Mouse (Mus musculus) cerebellum, postnatal 36 days (tissue): Measurements from ENCODE around the gene Sds.

Experiments
- DNase-seq, 2 experiments: peaks; one replicate each; pipeline ENCODE4 v3.0.0; 2021 to 2022; ENCODE audit warnings: mixed read lengths in 2 of 2

Gene Sds

DNA sequence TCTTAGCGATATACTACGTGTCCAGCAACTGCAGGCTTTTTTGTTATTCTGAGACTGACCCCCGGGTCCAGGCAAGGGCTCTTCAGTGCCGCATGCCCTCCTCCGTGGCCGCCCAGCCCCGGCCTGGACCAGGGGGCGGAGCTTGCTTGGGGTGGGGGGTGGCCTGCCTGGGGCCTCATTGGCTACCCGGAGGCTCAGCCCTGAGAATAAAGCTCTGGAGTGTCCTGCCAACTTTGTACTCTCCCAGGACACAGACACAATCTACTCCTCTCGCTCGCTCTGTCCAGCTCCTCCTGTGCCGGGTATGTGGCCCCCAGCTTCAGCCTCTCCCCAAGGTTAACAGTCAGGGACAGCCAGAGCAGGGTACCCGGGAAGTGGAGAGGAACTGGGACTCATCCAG, at the start of gene Sds:
Gene Sds, plus strand, starts transcription at position 231 of the 400 bp plus-strand sequence.
- DNase-seq: no peak

DNA sequence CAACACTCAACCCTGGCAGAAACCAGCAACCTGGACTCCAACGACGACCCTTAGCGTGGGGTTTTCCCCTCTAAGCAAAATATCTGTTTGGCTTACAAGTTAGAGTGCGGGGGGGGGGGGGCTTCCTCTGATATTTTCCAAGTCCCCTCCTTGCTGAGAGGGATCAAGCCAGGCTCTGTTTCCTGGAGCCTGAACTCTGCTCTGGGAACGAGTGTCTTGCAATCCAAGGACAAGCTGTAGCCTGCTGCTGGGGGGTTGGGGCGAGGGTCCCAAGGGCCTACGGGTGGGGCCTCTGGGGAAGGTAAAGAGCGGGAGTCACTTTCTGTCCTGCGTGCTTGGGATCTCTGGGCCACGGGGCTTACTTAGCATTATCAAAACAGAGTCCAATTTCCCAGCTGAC, 49.8 kb upstream of the Sds start:
- no peak for DNase-seq

DNA sequence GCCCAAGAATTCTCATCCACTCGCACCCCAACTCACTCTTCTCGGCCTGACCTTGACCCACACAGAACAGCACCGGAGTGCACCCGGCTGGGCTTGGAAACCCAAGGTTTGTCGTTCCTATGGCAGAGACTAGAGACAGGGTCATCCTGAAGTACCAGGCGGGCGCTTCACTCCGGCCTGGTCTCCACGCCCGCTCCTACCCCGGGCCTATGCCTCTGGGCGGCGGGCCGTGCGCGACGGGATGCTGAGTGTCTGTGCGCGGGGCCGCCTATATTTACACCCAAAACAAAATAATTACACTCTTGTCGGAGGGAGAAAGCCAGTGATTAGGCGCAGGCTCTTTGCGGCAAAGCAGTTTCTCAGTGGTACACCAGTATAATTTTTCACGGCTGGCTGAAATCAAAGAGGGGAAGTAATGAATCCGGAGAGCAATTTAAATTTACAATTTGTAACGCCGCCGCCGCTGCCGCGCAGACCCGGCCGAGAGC, 48.8 kb upstream of the Sds start:
- no peak for DNase-seq

GRCm38 (mm10) chr5:120428189-120428838, 48.0 kb upstream of the Sds start:
- DNase-seq: no peak

GRCm38 (mm10) chr5:120428990-120429389, 47.3 kb upstream of the Sds start:
- DNase-seq: no peak

- DNase-seq: no peak
Observed at GRCm38 (mm10) chr5:120429692-120430091, 46.6 kb upstream of the Sds start.

DNA sequence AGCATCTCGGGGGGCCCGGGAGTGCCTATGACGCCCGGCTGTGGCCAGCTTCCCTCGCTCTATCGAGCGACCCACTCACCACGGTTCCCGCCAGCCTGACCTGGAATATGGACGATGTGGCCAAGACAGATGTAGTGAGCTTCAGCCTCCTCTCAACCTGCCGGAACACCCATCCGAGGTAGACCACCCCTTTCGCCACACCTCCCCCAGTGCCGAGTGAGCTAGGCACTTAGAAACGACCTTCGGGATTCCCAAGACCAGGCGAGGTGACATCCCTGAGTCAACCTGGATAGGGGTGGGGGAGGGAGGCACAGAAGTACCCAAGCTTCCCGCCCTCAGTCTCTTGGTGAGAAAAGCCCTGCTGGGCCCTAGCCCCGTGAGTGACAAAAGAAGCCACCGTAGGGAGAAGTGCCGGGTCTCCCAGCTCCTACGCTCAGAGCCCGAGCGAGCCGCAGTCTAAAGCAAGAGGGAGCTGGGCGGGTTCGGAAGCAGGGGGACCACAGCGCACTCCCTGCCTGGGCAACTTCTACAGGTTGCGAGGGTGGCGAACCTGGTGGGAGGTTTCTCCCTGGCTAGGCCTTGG, 45.2 kb upstream of the Sds start:
- no peak for DNase-seq

DNA sequence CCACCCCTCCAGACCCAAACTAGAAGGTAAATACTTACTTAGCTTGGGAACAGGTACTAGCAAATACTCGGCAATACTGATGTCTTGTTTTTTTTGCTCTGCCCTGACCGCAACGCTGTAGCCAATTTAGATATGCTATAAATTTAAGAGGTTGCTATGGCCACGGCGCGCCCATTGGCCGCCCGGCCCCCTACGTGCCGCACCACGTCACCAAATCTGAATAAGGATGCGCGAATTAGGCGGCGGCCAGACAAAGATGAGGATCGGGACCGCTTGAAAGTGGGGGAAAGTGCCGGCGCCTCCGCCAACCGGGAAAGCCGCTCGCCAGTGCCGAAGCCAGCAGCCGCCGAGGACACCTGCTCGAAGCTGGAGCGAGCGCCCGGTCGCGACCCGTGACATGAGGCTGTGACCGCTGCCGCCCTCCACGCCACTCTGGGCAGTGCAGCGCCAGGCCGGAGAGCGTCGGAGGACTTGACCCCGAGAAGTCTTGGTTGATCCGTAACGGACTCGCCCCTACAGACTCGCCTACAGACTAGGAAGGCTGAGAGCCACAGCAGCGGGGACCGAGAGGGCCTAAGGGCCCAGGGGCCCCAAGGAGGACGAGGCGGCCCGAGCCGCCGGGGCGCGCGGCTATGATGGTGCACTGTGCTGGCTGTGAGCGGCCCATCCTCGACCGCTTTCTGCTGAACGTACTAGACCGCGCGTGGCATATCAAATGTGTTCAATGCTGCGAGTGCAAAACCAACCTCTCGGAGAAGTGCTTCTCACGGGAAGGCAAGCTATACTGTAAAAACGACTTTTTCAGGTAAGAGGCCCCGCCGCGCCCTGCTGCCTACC, 44.5 kb upstream of the Sds start, which contains the start of gene Lhx5:
Gene Lhx5, plus strand, starts transcription at position 51 of the 837 bp plus-strand sequence.
- peak; percentile 34 to 35 for DNase-seq

GRCm38 (mm10) chr5:120432486-120433015, 43.8 kb upstream of the Sds start:
- DNase-seq: no peak

DNA sequence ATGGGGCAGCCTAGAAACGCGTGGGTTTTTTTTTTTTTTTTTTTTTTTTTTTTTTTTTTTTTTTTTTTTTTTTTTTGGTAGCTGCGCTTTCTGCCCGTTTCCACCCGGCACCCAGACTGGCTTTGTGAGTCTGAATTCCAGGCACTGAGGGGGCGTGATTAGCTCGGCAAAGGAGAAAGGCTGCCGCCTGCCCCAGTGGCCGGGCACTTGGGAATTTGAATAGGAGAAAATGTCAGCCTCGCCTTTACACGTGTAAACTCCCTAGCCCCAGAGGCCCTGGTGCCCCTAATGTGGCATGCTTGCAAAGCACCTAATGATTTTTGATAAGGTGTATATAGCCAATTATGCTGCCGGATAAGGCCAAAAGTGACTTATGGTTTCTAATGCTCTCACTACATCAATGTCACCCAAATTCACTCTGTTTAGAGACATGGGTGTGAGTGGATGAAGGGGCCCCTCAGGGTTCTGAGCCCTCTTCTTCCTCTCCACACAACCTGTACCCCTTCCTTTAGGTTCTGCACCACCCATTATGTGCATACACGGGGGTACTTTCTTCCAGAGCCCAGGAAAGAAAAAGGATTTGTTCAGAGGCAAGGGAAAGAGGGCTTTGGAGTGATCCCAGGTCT, 43.1 kb upstream of the Sds start:
- DNase-seq: no peak

DNA sequence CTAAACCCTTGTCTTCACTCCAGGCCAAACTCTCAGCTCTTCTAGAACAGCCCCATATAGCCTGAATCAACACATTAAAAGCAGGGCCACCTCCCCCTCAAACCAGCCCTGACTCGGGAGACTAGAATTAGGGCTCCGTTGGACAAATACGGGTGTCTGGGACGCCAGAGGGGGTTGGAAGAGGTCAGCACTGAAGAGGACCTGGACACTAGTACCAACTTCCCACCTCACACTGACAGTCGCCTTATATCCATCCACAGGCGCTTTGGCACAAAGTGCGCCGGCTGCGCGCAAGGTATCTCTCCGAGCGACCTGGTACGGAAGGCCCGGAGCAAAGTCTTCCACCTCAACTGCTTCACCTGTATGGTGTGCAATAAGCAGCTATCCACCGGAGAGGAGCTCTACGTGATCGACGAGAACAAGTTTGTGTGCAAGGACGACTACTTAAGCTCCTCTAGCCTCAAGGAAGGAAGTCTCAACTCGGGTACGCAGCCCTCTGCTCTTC, 42.0 kb upstream of the Sds start:
- no peak for DNase-seq

DNA sequence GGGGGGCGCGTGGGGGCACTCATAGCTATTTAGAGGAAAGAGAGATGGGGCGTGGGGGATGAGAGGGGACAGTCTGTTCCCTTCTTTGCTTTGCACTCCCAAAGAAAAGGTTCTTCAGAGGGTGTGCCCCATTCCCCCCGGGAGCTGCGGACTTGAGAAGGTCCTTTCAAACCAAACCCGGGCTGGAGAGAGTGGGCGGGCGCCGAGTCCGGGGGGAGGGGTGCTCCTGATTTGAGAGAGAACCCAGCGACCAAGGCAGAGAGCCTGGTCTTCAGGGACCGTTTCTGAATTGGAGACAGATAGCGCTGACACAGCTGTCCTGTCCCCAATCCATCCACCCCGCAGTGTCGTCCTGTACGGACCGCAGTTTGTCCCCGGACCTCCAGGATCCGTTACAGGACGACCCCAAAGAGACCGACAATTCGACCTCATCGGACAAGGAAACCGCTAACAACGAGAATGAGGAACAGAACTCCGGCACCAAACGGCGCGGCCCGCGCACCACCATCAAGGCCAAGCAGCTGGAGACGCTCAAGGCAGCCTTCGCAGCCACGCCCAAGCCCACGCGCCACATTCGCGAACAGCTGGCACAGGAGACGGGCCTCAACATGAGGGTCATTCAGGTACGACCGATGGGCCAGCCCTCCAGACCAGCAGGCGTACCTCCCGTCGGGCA, 41.2 kb upstream of the Sds start:
- no peak for DNase-seq

DNA sequence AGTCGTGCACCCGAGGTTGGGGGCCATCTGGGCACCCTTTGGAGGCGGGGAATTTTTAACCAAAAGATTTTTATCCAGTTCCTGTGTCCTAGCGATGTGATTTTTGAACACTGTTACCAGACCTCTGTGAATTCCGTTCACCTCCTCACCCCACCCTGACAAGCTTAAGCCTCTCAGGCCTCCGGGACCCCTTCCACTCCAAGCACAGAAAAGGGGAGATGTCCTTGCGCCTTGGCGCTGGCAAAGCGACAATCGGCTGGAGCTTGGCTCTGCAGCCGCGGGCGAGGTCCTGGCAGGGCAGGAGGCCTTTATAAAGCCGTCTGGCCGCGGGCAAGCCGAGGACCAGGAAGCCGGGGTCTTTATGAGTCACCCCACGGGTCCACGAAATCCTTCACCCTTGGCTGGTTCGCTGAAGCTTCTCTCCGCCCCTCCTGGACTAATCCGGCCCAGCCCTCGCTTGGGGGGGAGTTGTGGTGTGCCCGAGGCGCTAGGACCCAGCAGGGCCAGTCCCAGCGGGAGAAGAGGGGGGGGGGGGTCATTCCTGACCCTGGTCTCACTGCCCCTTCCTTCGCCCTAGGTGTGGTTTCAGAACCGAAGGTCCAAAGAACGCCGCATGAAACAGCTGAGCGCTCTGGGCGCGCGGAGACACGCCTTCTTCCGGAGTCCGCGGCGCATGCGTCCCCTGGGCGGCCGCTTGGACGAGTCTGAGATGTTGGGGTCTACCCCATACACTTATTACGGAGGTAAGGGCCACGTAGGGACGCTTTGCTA, 40.4 kb upstream of the Sds start:
- DNase-seq: no peak

- no peak for DNase-seq
Observed at GRCm38 (mm10) chr5:120436885-120437495, 39.3 kb upstream of the Sds start.

DNA sequence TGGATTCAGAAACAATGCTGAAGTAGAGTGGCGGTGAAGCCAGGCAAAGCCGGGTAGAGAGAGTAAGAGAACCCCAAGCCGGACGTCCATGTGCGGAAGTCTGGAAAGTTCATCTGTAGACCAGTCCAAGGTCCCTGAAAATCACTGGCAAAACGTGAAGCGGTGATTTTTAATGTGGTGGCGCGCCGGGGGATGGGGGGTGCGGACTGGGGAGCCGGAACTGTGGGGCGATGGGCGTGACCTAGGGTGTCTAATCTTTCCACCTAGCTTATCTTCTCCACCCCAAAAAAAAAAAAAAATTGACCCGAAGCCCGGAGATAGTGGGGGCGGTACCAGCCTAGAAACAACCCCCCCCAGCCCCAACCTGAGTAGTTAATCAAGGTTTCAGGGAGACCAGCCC, 38.8 kb upstream of the Sds start:
- no peak for DNase-seq

GRCm38 (mm10) chr5:120437986-120438385, 38.3 kb upstream of the Sds start:
- DNase-seq: no peak

DNA sequence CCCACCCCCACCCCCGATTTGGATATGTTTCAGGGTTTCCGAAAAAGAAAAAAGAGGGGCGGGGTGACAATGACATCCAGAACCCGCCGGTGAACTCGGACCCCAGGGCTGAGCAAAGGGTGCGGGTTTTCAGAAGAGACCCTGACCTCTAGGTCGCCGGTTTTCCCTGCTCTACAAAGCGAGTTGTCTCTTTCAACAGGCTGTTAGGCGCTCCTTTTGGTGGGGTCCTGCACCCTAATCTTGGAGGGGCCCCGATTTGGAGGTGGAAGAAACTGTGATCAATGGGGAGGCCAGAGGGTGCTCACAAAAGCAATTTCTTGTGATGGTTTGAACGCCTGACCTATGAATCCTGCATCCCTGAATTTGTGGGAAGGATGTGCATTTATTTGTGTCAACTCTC, 37.9 kb upstream of the Sds start:
- no peak for DNase-seq

- peak in 1 of 2 experiments; percentile 30 for DNase-seq
Observed at GRCm38 (mm10) chr5:120438991-120439710, 37.2 kb upstream of the Sds start.

GRCm38 (mm10) chr5:120439887-120440670, 36.2 kb upstream of the Sds start:
- no peak for DNase-seq
